Mouse (Mus musculus): ENCODE results near the gene Gm3752. TPM values are rescaled to one million over a fixed set of nuclear protein-coding genes. Genes with fewer than 3 reads are reported as not detected.
"Not testable (repeated sequence)": the region's sequence is repeated elsewhere in the genome, so short reads cannot be mapped to it uniquely, and the experiment has no call there.

Gm3752 gene
- polyA plus RNA-seq (2014; fragmentation: Nextera tagmentation; extraction: Ambion mirVana), result 2.6 TPM in 2 replicates

DNA sequence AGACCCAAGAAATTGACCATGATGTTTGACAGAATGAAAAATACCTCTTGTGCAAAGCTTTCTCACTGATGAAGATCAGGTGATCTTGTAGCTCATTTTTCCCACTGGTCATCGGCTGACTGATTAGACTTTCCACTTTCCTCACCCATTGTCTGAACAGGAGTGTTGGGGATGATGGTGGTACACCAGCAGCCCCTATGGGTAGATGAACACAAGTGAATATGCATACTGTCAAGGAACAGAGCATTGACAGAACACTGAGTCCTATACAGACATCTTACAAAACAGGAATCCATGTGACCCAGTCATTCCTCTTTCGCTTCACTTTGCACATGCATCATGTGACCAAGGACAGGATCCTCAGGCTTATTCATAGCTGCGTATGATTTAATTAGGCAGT lies at the start of gene Gm3752:
TSS of gene Gm3752 (minus strand) at position 101 of the 400 bp plus-strand sequence.
- ATAC-seq (ENCODE audit: insufficient read depth, low FRiP score, low TSS enrichment); H3K4me1 ChIP-seq (ENCODE audit: control insufficient read depth, insufficient read depth, low read length); H3K4me2 ChIP-seq (ENCODE audit: low read depth); H3K9me3 ChIP-seq (ENCODE audit: control insufficient read depth, low read length); H3K27ac ChIP-seq (ENCODE audit: low read depth, low read length); H3K9ac ChIP-seq (ENCODE audit: low read length); H3K4me3 ChIP-seq (ENCODE audit: low read depth, low read length); H3K36me3 ChIP-seq (ENCODE audit: control insufficient read depth, insufficient read depth, low read length); DNase-seq (ENCODE audit: low spot score); H3K27me3 ChIP-seq (ENCODE audit: control insufficient read depth, insufficient read depth, low read length): not testable (repeated sequence)
- whole genome bisulfite sequencing, result 100% methylated on average over 1 of the region's 3 CpGs

- 0% methylated on average over 8 of the region's 18 CpGs for WGBS
- not testable (repeated sequence) for ATAC-seq (ENCODE audit: insufficient read depth, low FRiP score, low TSS enrichment); H3K27me3 ChIP-seq (ENCODE audit: control insufficient read depth, insufficient read depth, low read length); H3K9me3 ChIP-seq (ENCODE audit: control insufficient read depth, low read length); DNase-seq (ENCODE audit: low spot score); H3K4me1 ChIP-seq (ENCODE audit: control insufficient read depth, insufficient read depth, low read length); H3K36me3 ChIP-seq (ENCODE audit: control insufficient read depth, insufficient read depth, low read length); H3K9ac ChIP-seq (ENCODE audit: low read length); H3K27ac ChIP-seq (ENCODE audit: low read depth, low read length)
- H3K4me3 ChIP-seq (ENCODE audit: low read depth, low read length), result peak overlapping the region; percentile 23; the same call in 1 of the 2 replicates
- H3K4me2 ChIP-seq (ENCODE audit: low read depth), result peak overlapping the region; percentile 32
These were observed 5.2 kb upstream of the Gm3752 start for GRCm38 (mm10) chr14:7488731-7489130.

DNA sequence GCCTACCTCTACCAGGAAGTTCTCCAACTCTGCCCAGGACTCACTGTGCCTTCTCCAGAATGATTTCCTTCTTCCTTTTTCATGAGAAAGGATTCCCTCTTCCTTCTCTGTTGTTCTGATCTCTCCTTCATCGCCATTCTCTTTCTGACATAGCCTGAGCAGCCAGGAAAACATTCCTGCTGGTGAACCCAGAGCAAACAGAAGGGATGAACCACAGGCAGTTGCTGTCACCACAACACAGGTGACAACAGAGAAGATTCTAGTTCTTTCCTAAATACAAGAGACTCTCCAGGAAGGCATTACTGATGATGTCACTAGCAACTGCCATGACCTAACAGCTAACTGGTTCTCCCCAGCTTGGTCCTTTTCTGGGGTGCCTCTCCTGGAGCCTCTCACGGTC lies 32.7 kb downstream of the Gm3752 start, which contains the start of gene Gm3755:
TSS of gene Gm3755 (minus strand) at position 101 of the 400 bp plus-strand sequence.
- not testable (repeated sequence) for H3K36me3 ChIP-seq (ENCODE audit: control insufficient read depth, insufficient read depth, low read length); H3K27me3 ChIP-seq (ENCODE audit: control insufficient read depth, insufficient read depth, low read length); H3K4me1 ChIP-seq (ENCODE audit: control insufficient read depth, insufficient read depth, low read length); H3K4me3 ChIP-seq (ENCODE audit: low read depth, low read length); H3K9me3 ChIP-seq (ENCODE audit: control insufficient read depth, low read length); DNase-seq (ENCODE audit: low spot score); ATAC-seq (ENCODE audit: insufficient read depth, low FRiP score, low TSS enrichment); H3K4me2 ChIP-seq (ENCODE audit: low read depth); H3K27ac ChIP-seq (ENCODE audit: low read depth, low read length); H3K9ac ChIP-seq (ENCODE audit: low read length)
- no CpG with 5 or more reads among the region's 2 CpGs for WGBS

DNA sequence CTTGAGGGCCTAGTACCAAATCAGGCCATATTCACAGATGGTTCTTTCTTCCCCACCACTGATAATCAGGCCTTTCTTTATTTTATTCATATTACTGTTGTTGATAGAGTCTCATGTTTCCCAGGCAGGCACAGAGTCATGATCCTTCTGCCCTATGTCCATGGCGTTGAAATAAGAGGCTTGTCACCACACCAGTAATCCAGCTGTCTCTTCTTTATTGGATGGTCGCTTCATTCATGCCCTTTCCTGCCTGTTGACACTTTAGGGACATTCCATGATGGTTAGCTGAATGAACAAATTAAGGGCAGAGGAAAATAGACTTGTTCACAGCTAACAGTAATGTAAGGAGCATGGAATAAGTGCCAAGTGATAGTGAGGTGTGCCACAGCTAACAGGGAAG lies 61.1 kb downstream of the Gm3752 start:
- WGBS, result 85% methylated on average over 2 of the region's 2 CpGs
- not testable (repeated sequence) for H3K4me1 ChIP-seq (ENCODE audit: control insufficient read depth, insufficient read depth, low read length); H3K27ac ChIP-seq (ENCODE audit: low read depth, low read length); H3K4me3 ChIP-seq (ENCODE audit: low read depth, low read length); DNase-seq (ENCODE audit: low spot score); H3K27me3 ChIP-seq (ENCODE audit: control insufficient read depth, insufficient read depth, low read length); H3K9me3 ChIP-seq (ENCODE audit: control insufficient read depth, low read length); ATAC-seq (ENCODE audit: insufficient read depth, low FRiP score, low TSS enrichment); H3K36me3 ChIP-seq (ENCODE audit: control insufficient read depth, insufficient read depth, low read length); H3K9ac ChIP-seq (ENCODE audit: low read length); H3K4me2 ChIP-seq (ENCODE audit: low read depth)

Other genes with a start within 250 kb of the Gm3752 start
- not detected in 2 replicates for gene Gm3727, start 219.0 kb downstream of the Gm3752 start, polyA plus RNA-seq (2014; fragmentation: Nextera tagmentation; extraction: Ambion mirVana)
- gene Gm3739, start 168.7 kb downstream of the Gm3752 start, polyA plus RNA-seq (2014; fragmentation: Nextera tagmentation; extraction: Ambion mirVana), result 1.5 and 2.4 TPM in 2 replicates
- not detected in 2 replicates for gene Gm5797, start 151.4 kb downstream of the Gm3752 start, polyA plus RNA-seq (2014; fragmentation: Nextera tagmentation; extraction: Ambion mirVana)
- not detected in 2 replicates for gene Gm8374, start 118.6 kb downstream of the Gm3752 start, polyA plus RNA-seq (2014; fragmentation: Nextera tagmentation; extraction: Ambion mirVana)
- gene Gm3755, start 32.8 kb downstream of the Gm3752 start, polyA plus RNA-seq (2014; fragmentation: Nextera tagmentation; extraction: Ambion mirVana), result not detected in 2 replicates
- 0.89 and 1.2 TPM in 2 replicates for gene Gm3558, start 84.8 kb upstream of the Gm3752 start, polyA plus RNA-seq (2014; fragmentation: Nextera tagmentation; extraction: Ambion mirVana)
- gene Gm10338, start 111.8 kb upstream of the Gm3752 start, polyA plus RNA-seq (2014; fragmentation: Nextera tagmentation; extraction: Ambion mirVana), result not detected in 2 replicates
- gene Gm10128, start 160.2 kb upstream of the Gm3752 start, polyA plus RNA-seq (2014; fragmentation: Nextera tagmentation; extraction: Ambion mirVana), result not detected in 2 replicates